Mouse (Mus musculus) mouse trophoblast stem cell (cell line): ENCODE measurements at regions not wholly inside any gene's neighbourhood (a gene's known extent, or its start where the extent isn't known, plus 50 kb on each side); places are given as distances from the start of the nearest gene placed in this dataset.

Source experiments
- in situ Hi-C, 2 experiments: fragments of 300-500 bp; cut with MseI, MboI; formaldehyde crosslinking; loops; 2 replicates in 1 of 2; 3 replicates in 1 of 2; pipeline ENCODE4 v1.15.1; 2025

DNA sequence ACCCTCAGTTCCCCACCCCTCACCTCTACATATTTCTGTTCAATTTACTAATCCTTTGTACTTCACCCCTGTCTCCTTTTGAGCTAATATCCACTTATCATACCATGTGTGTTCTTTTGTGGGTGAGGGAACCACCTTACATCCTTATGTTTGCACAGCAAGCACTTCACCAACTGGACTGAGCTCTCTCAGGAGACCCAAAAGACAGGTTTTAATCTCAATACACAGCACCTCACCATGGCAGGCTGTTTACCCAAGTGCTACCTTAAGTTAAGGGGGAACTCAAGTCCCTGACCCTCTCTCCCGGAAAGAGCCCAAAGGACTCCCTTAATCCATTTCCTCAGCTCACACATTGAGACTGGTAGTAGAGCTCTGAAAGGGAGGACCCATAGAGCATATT lies 62.3 kb upstream of the Agr3 start:
- in situ Hi-C loops, result no loop called here

DNA sequence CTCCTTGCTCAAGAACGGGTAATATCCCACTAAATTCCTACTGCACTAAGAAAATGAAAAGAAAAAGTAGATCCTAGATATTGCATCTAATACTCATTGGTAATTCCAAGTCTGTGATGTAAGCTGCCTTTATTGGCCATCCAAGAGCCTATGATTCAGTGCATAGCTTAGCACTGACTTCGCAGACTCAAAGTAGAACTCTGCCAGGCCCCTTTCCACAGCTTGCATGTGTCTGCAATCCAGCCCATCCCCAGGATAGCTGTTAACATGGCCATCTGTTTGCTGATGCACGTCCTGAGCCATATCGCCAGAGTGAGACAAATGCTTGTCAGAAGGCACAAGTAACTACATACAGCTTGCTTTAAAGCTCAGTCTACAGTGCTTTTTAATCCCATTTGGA lies 72.3 kb upstream of the Agr3 start:
- in situ Hi-C loops, result no loop called here

DNA sequence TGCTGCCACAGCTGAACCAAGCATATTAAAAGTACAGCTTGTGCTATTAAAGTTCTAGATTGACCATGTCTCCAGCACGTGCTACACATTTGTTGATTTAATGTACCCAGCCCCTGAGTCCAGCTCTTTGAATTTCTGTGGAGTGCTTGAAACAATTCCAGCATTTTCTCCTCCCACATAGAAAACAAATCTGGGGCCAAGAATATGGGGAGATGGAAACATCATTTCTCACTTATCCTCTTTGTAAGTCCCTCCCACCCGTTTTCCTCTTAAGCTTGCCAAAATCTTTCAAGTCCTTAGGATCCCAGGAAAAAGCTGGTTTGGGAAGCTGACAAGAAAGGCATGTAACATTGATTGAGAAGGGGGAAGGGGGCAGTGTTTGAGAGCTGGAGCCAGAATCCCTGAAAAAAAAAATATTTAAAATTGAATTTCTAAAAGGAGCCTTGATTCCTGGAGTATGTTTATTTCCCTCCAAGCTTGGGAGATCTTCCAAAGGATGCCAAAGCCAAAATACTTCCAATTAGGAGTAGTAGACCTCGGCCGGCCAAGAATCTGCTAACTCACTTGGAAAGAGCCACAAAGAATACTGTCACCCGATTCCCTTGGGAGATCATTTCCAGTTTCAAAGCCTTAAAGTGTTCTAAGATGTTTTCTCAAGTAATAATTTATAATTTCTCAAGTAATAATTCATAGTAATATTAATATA lies 78.4 kb upstream of the Agr3 start:
- in situ Hi-C loops, result loop anchor here in 1 of 2 experiments (25.0 kb wide), 1 partner anchor 335 kb away; no protein-coding TSS in a partner anchor

DNA sequence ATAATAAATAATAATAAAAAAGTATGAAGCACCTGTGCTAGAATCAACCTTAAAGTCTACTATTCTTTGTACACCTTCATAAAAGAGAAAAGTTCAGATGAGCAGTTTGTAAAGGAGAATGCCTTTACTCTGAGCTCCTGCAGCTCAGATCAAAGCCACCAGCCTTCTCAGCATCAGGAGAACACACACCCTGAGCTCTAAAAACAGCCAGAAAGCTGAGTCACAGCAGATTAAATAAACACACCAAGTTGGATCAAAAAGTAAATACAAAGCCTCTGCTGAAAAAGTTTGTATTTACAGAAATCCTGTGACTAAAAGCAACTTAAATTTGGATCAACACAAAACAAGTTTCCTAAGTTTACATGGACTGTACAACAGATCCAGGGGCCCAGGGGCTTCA lies 88.5 kb upstream of the Agr3 start:
- in situ Hi-C loops, result loop anchor here in 1 of 2 experiments (25.0 kb wide), 1 partner anchor 325 kb away; no protein-coding TSS in a partner anchor

DNA sequence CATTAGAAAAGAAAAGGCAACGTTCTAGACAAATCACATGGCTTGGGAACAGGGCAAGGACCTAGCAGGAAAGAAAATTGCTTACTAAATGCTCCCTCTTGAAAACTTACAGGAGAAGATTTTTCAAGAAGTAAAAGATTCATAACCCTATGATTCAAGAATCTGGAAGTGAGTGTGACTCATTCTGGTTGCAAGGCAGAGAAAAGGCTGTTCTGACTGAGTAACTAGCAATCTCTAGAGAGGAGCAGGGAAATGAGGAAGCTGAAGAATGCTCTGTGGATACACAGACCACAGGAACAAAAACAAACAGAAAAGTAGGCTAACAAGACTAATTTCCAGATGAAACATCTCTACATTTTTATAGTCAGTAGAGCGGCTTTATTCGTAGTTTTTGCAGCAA lies 92.1 kb upstream of the Agr3 start:
- in situ Hi-C loops, result loop anchor here in 1 of 2 experiments (25.0 kb wide), 1 partner anchor 321 kb away; no protein-coding TSS in a partner anchor

DNA sequence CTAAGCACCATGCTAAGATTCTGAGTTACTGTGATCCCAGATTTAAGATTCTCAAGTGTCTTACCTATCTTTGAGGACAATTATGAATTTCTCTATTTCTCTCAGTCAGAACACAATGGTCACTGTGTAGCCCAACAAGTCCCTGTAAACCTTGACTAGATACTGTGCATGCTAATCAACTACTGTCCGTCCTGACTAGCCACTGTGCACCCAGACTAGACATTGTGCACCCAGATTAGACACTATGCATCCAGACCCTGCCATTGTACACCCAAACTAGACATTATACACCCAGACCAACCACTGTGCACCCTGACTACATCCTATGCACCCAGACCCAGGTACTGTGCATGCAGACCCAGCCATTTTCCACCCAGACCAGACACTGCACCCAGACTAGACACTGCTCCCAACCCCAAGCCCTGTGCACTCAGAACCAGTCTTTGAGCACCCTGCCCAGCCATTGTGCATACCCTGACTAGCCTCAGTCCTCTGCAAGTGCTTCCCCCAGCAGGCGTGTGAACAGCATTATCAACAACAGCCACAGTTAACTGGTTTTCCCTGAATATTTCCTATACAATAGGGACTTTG lies 93.4 kb upstream of the Agr3 start:
- in situ Hi-C loops, result loop anchor here in 1 of 2 experiments (25.0 kb wide), 1 partner anchor 320 kb away; no protein-coding TSS in a partner anchor

DNA sequence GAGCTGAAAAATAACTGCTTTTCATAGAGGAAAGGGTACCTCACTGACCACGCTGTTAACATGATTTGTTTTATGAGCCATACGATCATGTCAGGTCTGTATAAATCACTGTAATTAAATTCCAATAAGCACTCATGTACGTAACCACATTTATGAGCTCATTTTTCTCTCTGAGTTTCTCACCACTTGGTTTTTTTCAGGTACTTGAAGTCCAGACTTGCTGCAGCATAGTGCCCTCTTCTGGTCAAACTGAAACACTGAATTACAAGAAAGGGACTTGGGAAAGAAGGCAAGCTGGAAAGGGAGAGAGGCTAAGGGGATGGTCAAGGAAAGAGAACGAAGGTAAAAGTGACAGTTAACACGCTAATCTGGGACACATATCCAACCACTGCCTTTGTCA lies 94.2 kb upstream of the Agr3 start:
- in situ Hi-C loops, result loop anchor here in 1 of 2 experiments (25.0 kb wide), 1 partner anchor 319 kb away; no protein-coding TSS in a partner anchor

DNA sequence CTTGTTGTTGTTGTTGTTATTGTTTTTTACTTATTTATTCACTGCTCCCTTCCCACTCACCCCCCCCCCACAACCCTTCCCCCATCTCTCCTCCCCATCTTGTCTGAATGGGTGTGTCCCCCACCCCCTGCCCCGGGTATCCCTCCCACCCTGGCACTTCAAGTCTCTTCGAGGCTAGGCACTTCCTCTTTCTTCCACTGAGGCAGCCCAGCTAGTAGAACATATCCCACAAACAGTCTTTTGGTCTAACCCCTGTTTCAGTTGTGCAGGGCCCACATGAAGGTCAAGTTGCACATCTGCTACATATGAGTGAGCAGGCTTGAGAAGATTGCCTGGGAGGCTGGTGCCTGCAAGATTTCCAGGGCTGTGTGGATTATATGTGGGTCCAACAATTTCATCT lies 97.6 kb upstream of the Agr3 start:
- in situ Hi-C loops, result loop anchor here in 1 of 2 experiments (25.0 kb wide), 1 partner anchor 315 kb away; no protein-coding TSS in a partner anchor

DNA sequence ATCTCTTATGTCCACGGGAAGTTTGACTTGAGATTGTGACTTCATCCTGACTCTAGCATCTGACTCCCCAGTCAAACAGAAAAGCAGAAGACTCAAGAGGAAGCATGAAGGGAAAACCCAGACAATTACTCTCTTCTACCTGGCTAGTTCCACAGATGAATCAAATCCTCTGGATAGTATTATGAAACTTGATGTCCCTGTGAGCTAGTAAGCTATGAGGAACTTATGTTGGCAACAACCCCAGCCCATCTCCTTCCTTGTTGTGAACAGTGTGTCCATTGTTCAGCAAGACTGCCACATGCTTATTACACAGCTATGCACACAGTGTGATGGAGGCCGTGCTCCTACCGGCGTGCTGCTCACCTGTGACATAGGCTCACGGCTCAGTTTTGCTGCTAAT lies 98.4 kb upstream of the Agr3 start:
- in situ Hi-C loops, result loop anchor here in 1 of 2 experiments (25.0 kb wide), 1 partner anchor 315 kb away; no protein-coding TSS in a partner anchor

DNA sequence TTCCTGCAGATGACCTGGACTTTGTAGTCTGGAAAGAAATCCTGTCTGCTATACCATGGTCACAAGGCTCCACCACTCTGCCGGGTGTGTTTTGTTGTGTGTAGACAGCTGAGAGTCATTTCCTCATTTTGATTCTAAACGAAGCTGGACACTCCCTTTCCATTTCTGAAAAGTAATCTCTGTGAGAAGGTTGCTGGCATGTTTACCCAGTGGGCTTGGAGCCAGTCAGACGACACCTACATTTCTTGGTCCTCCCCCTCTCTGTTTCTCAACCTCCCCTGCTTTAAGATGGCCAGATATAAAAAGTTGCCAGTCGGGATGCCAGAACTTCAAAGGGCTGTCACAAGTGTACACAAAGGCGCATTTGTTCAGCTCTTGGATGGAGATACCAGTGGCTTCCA lies 100.8 kb upstream of the Agr3 start:
- in situ Hi-C loops, result no loop called here

DNA sequence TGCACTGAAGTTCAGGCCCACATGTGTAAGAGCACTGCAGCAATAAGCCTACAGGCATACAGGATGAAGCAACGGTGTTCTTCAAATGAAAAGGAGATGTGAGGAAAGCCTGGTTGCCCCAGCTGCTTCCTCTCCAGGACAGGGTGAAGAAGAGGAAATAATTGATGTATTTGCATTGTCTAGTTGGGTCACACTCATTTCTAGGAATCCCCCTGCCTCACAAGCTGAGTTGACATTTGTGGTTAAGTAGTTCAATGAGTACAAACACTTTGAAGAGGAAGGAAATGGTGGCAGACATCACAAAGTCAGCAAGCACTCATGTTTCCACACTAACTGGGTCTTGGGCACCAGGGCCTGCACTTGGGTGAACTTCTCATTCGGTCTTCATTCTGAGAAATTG lies 126.2 kb upstream of the Agr3 start:
- in situ Hi-C loops, result no loop called here

DNA sequence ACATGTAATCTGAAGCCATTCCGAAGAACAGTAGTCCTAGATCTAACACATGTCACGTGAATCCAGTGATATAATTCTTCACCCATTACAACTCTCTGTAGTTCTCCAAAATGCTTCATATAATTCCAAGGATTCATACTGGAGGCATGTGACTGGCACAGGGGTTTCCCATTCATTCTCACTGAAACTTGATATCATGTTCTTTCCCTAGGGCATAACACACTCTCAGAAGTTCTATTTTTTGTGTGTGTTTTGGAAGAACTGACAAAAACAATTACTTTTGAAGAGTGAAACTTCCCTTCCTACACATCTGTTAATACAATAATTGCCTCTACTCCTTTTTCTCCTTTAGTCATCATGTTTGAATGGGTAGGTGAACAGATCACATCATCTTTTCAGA lies 150.0 kb upstream of the Agr3 start:
- in situ Hi-C loops, result no loop called here

DNA sequence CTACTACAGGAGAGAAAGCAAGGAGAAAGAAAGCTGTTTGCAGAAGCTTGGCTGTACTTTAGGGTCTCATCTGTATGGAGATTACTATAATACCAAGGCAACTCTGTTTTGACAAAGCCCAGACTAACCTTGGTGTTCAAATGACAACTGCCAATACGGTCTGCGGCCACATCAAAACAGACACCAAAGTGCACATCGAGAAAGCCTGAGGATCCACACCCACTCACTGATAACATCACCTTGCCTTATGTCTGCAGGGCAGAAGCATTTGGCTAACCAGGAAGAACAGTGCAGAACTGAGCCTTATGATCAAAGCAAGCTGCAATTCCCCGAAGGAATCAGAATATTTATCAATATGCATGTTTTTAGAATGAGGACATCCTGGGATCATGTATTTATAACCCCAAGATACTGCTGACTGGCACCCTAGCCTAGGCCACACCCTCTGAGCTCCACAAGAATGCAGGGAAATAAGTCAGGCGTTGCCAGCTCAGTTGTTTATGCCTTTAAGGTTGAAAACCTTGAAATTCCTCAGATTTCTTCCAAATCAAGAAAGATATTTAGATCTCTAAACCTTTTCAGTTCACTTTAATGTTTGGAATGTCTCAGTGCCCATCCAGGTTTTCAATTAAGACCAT lies 154.9 kb upstream of the Agr3 start:
- in situ Hi-C loops, result no loop called here

DNA sequence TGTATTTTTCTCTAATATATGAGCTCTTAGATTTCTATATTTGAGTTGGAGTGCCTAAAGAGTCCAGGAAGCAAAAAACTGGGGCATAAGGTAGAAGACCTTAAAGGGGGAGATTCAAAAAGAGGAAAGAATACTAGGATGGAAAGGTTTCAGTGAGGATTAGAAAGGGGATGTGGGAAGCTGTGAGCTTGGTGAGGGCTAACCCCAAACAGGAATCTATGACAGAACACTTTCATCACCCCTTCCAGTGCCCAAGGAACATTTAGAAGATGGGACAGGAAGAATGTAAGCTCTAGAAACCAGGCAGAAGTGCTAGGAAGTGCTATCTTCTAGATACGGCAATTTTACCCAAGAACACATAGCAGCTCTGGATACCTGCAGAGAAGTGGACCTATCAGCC lies 166.5 kb upstream of the Agr3 start:
- in situ Hi-C loops, result no loop called here

DNA sequence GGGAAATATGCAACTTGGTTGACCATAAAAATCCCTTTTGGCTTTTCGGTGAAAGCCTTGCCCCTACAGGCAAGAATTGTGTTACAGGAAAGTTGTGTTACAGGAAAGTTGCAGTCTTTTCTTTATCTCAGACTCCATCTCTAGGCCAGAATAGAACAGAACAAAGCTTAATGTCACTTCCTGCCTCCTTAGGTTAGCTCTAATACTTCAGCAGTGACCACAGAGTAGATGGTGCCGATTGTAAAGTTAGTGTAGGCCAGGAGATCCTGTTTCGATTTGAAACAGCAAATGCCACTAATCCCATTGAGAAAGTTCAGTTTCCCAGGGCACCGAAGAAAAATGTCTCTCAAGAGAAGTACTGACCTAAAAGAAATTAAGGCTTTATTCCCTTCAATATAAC lies 170.3 kb upstream of the Agr3 start:
- in situ Hi-C loops, result no loop called here

DNA sequence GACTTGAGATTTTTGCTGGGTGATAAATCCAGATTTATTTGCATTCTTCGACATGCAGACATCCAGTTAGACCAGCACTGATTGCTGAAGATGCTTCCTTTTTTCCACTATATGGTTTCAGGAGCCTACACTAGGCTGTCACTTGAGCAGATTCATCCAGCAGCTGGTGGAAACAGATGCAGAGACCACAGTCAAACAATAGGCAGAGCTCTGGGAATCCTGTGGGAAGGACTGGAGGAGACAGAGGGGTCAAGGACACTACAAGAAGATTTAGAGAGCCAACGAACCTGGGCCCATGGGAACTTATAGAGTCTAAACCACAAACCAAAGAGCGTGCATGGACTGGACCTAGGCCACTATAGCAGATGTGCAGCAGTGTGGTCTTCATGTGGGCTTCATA lies 177.4 kb upstream of the Agr3 start:
- in situ Hi-C loops, result no loop called here

DNA sequence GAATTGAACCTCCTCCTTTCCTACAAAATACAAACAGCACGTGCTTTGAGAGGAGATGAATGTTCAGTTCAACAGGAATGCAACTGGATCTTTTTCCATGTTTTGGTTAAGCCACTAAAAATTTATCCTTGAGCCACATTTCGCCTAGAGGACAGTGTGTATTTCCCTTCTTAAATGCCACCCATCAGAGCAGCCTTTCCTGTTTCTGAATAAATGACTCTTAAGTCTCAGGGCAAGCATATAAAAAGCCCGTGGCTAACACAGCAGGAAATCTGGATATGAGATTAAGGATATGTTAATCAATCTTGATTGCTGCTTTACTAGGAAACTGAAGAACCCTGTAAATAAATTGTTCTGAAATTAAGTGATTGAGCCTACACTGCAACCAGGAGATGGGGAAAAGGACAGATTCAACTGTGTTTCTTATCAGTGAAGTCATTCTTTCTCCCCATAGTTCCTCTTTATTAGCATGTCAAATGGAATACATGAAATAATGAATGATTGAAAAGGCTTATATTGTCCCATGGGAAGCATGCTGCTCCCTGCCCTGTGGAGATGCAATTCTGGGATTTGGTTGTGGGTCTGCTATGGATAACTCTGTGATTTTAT lies 178.6 kb upstream of the Agr3 start:
- in situ Hi-C loops, result no loop called here

DNA sequence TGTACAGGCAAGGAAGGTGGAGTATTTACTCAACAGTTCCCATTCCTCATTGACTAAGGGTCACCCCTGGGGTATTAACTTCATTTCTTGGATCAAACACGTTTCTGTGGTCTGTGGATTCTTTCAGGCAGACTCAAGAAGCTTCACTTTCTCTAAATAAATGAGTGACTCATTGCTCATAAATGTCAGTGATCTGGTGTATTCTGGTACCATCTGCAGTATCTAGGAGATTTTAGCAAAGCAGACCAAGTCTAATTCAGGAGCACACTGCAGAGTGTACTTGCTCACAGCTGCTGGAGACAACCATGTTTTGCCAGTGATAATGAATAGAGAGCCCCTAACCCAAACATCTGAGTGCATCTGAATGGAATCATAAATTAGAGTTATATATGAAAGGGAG lies 182.7 kb upstream of the Agr3 start:
- in situ Hi-C loops, result no loop called here

DNA sequence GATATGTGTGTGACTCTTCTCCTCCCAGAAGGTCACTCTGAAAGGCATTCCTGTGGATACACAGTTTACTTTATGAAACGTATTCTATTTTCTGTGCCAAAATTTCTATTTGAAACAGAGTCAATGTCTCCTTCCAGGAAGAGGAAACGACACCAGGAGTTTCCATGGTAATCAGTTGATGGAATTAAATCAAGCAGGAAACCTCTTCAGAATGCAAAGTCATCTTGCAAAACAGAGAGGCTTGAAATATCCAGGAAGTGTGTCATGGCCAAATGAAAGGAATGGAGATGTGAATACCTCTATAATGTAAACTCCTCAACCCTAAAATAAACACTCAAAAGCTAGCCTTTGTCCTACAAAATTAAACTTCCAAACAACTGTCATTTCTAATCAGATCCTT lies 189.0 kb upstream of the Agr3 start:
- in situ Hi-C loops, result no loop called here

DNA sequence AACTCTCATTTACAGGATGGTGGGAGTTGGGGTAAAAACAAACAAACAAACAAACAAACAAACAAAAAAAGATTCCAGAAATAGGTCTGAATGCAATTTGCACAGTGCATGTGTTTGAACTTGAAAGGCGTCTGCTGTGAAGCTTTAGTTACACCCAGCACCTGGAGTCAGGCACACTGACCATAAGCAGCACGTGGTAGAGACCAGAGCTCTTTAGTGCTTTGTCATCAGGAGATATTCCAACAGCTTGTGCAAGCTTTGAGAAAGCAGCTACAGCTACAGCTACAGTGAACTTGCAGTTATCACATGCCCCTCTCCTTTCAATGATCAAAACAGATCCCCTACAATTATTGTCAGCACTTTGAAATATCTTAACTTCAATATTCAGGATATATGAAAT lies 190.4 kb upstream of the Agr3 start:
- in situ Hi-C loops, result no loop called here

DNA sequence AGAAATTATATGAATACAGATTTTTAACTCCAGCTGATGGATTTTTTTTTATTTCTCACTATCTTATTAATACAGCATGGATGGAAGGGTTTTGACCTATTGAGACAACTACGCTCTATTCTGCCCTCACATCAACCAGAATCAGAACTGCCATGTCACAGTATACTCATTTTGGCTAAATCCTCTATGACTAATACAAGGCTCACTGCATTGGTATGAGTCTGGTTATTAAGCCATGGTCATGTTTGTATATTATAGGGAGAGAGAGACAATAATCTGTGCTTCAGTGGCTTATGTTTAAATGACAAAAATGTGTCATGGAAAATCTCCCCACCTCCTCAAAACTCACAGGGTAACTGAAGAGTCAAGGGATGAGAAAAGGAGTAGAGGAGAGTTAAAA lies 191.0 kb upstream of the Agr3 start:
- in situ Hi-C loops, result no loop called here

DNA sequence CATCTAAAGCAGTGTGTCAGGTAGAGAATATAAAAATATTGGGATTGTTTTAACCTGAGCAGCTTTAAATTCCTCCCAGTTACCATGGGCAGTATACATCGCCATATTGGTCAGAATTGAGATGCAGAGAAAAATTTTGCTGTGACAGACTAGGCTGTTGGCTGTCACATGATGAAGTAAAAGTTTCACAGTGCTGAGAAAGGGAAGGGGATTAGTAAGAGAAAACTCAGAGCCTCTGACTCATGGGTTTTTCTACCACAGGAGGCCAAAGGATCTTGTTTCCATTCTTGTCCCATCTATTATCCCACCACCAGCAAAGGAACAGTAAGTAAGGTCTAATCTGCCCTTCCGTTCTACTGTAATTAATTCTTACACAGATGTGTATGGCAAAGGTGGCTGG lies 191.8 kb upstream of the Agr3 start:
- in situ Hi-C loops, result no loop called here
